Mouse (Mus musculus) heart, adult 2 months (tissue): ENCODE data around the gene Lama5. TPM values are rescaled to one million over a fixed set of nuclear protein-coding genes. Genes with fewer than 3 reads are reported as not detected.
A peak's percentile ranks its signal among the peaks of the same experiment; 100 is the strongest.

Experiments used
- DNase-seq, 2 experiments: peaks; one replicate each; pipeline ENCODE4 v3.0.0; 2021
- H3K27ac ChIP-seq: fragments of 200-600 bp; 2 replicates; pipeline ENCODE4 v1.8.1; 2022
- H3K27me3 ChIP-seq: fragments of 200-500 bp; 2 replicates; pipeline ENCODE4 v1.6.1; 2012; ENCODE audit warnings: mild to moderate bottlenecking, low read length, inconsistent platforms, mixed read lengths; ENCODE audit not compliant: control insufficient read depth, insufficient read depth
- H3K36me3 ChIP-seq: fragments of 200-500 bp; 2 replicates; pipeline ENCODE4 v1.6.1; 2012; ENCODE audit warnings: low read length, inconsistent platforms; ENCODE audit not compliant: control insufficient read depth, insufficient read depth
- H3K4me1 ChIP-seq: fragments of 200-500 bp; 2 replicates; pipeline ENCODE4 v1.6.1; 2011; ENCODE audit warnings: low read length; ENCODE audit not compliant: control insufficient read depth, insufficient read depth
- H3K4me3 ChIP-seq: fragments of 200-600 bp; 2 replicates; pipeline ENCODE4 v1.8.1; 2022
- H3K79me2 ChIP-seq: fragments of 200-500 bp; replicated peaks from 2 replicates; pipeline ENCODE4 v1.6.1; 2012; ENCODE audit warnings: mild to moderate bottlenecking, inconsistent platforms, low read length, moderate library complexity, mixed read lengths; ENCODE audit not compliant: control insufficient read depth, insufficient read depth
- H3K9ac ChIP-seq: fragments of 200-500 bp; 2 replicates; pipeline ENCODE4 v1.6.1; 2012; ENCODE audit warnings: low read depth, mild to moderate bottlenecking, control low read depth, inconsistent platforms, low read length, mixed read lengths
- CTCF ChIP-seq: fragments of 200-600 bp; IDR thresholded peaks from 2 replicates; pipeline ENCODE4 v1.8.1; 2022; ENCODE audit warnings: antibody characterized with exemption, mild to moderate bottlenecking, moderate library complexity
- EP300 ChIP-seq: fragments of 200-500 bp; IDR thresholded peaks from 2 replicates; pipeline ENCODE4 v1.6.1; 2011; ENCODE audit warnings: low read depth, low read length, control low read depth; ENCODE audit not compliant: insufficient read depth
- POLR2A ChIP-seq: fragments of 200-500 bp; IDR thresholded peaks from 2 replicates; pipeline ENCODE4 v1.6.1; 2011; ENCODE audit warnings: mild to moderate bottlenecking, low read depth, low read length, control low read depth; ENCODE audit not compliant: insufficient read depth
- WGBS: fragments of 180-500 bp; shearing (Covaris S2); methylation state at CpG from one replicate; pipeline ENCODE4 v1.1.7; 2018; 5-methylcytosine and 5-hydroxymethylcytosine counted together
- intact Hi-C: fragments of 180-260 bp; cut with DNase I; formaldehyde crosslinking; loops from one replicate; pipeline ENCODE4 v1.15.1; 2025
- long read RNA-seq: library from polyadenylated mRNA; stranded (forward); transcript quantifications from one replicate; pipeline ENCODE4 v2.0.0, GENCODE M21; 2021
- polyA plus RNA-seq: library from polyadenylated mRNA; depleted of rRNA; stranded (reverse); fragments of >200 nt; gene quantifications from 2 replicates; pipeline ENCODE4 v1.2.3, GENCODE M21; 2012; rRNA removed
- total RNA-seq, 2 experiments: library from RNA; stranded (reverse); gene quantifications; 2 replicates each; pipeline ENCODE4 v1.2.3; 2021

Gene Lama5
- total RNA-seq: 100 to 1,000 TPM in 1 of 2 experiments, 10 to 100 TPM in 1; 66.3 to 104 TPM
- polyA plus RNA-seq: 83.6 and 109 TPM in 2 replicates
- long read RNA-seq, partial matches to known transcripts: 34 of 38 reads
- long read RNA-seq, other reads (novel, unspliced or antisense): 4 of 38 reads

DNA sequence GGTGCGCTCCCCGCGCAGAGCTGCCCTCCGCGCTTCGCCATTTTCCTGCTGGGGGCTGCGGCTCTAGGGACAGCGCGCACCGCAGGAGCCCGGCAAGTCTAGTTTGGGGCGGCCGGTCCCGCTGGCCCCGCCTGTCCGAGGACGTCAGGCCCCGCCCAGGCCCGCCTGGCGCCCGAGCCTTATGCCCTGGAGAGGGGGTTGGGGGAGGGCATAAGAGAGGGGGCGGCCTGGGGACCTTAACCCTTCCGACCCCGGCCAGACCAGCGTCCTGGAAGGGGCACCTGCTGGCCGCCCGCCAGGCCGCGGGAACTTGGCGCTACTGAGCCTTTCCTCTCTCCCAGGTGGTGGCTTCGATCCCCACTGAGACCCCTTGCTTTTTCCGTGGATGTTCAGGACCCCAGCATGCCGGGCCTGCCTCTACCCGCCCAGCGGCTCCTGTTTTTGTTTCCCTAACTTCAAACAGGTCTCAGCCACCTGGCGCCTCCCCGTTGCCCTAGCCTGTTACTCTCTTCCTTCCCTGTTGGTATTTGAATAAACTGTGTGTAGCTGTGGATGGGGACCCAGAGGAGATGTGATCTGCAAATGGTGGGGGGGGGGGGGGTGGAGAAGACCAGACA, at the start of gene Lama5:
Gene Lama5 (minus strand): TSS at position 98 of the 617 bp plus-strand sequence.
- TF ChIP-seq EP300 (no peak), CTCF (no peak), POLR2A (peak; percentile 64; the same call in 1 of the 2 replicates)
- Histone ChIP-seq H3K4me1 (peaks cover 21% of the 10 kb centered on the region), H3K79me2 (no peaks in the 10 kb centered on the region; the same call in none of the 2 replicates), H3K27me3 (no peaks in the 10 kb centered on the region), H3K27ac (peak within 1 kb of the TSS; percentile 89), H3K36me3 (no peaks in the 10 kb centered on the region), H3K4me3 (peak within 1 kb of the TSS; percentile 82), H3K9ac (peak within 1 kb of the TSS; percentile 89)
- intact Hi-C loops: loop anchor here (2.0 kb wide), 2 partner anchors 17 to 25 kb away; no protein-coding TSS in a partner anchor
- DNase-seq: peak; percentile 85
- WGBS: 3% methylated on average over 33 of the region's 37 CpGs

DNA sequence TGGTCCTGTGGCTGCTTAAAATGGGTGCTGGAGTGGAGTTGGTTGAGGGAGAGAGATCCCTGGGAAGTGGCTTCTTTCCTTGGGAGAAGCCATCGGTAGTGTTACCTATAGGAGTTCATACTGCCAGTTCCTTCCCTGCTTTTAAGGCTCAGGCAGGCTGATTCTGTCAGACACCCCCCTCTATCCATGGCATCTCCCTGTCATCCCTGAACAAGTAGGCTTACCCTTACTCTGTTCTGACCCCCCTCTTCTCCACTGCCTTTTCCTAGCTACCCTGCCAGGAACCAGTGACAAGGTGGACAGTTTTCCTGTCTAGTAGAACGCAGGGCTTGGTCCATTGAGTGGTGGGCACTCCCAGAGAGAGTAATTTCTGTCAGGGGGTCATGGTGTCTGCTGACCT, 48.9 kb upstream of the Lama5 start:
- TF ChIP-seq POLR2A (no peak), EP300 (no peak), CTCF (no peak)
- Histone ChIP-seq H3K36me3 (no peaks in the 10 kb centered on the region), H3K27ac (no peak overlapping the region), H3K4me1 (peaks cover 19% of the 10 kb centered on the region), H3K27me3 (no peaks in the 10 kb centered on the region), H3K4me3 (no peak overlapping the region), H3K79me2 (peaks cover 5% of the 10 kb centered on the region), H3K9ac (no peak overlapping the region)
- 92% methylated on average over 2 of the region's 2 CpGs for WGBS
- DNase-seq: no peak
- intact Hi-C loops: no loop called here

DNA sequence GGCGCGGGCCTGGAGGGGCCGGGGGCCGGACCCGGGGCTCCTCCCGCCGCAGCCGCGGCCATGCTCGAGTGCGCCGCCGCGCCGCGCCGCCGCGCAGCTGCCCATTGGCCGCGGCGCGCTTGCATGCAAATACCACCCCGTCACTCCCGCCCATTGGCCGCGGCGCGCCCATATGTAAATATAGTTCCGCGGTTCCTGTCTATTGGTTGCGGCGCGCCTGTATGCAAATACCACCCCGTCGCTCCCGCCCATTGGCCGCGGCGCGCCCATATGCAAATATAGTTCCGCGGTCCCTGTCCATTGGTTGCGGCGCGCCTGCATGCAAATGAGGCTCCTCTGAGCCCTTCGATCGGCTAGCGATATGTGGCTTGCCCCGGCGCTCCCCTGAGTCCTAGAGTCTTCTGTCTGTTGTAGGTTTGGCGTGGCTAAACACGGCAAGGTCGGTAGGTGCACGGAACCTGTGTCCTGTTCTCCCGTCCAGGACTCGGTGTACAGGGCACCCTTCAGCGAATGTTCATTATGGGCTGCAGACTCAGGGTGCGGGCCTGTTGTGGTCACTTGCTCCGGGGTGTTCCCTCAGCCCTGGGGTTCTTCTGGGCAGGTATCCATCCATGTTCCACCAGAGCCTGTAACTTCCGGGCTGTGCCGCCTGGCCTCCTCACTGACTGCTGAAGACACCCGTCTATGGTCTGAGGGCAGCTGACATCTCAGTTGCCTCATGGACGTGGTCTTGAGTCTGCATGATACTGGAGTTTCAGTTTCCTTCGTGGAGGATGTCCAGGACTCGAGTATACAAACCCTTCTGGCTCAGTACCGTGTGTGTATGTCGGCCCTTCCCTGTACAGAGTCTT, 48.0 kb upstream of the Lama5 start, which contains the start of gene Cables2:
Gene Cables2 (minus strand): TSS at position 103 of the 851 bp plus-strand sequence.
- 3% methylated on average over 65 of the region's 68 CpGs for WGBS
- peak; percentile 92 to 96 for DNase-seq
- peaks cover 19% of the 10 kb centered on the region for H3K4me1 ChIP-seq
- intact Hi-C loops: no loop called here
- H3K4me3 ChIP-seq: peak within 1 kb of the TSS; percentile 71
- no peaks in the 10 kb centered on the region for H3K36me3 ChIP-seq
- no peaks in the 10 kb centered on the region for H3K27me3 ChIP-seq
- H3K9ac ChIP-seq: peak within 1 kb of the TSS; percentile 91
- H3K79me2 ChIP-seq: peaks cover 5% of the 10 kb centered on the region
- H3K27ac ChIP-seq: peak within 1 kb of the TSS; percentile 69
- no peak for TF ChIP-seq EP300
- peak; percentile 25; the same call in 1 of the 2 replicates for TF ChIP-seq POLR2A

- intact Hi-C loops: no loop called here
- H3K79me2 ChIP-seq: peaks cover 5% of the 10 kb centered on the region
- peak overlapping the region; percentile 71 for H3K4me3 ChIP-seq
- peaks cover 19% of the 10 kb centered on the region for H3K4me1 ChIP-seq
- WGBS: under 1% methylated on average over 37 of the region's 37 CpGs
- no peaks in the 10 kb centered on the region for H3K36me3 ChIP-seq
- H3K27me3 ChIP-seq: no peaks in the 10 kb centered on the region
- TF ChIP-seq CTCF: no peak
- no peak for TF ChIP-seq POLR2A
- TF ChIP-seq EP300: no peak
- H3K27ac ChIP-seq: peak overlapping the region; percentile 69
- no peak for DNase-seq
- H3K9ac ChIP-seq: peak overlapping the region; percentile 91
Measured at GRCm38 (mm10) chr2:180272884-180273321, 47.2 kb upstream of the Lama5 start.

GRCm38 (mm10) chr2:180271804-180272395, 46.2 kb upstream of the Lama5 start:
- Histone ChIP-seq H3K9ac (0 out of 2 replicates have a peak overlapping the region, but pooled peaks have one; percentile 3), H3K27me3 (no peaks in the 10 kb centered on the region), H3K4me1 (peaks cover 19% of the 10 kb centered on the region), H3K79me2 (peaks cover 5% of the 10 kb centered on the region), H3K4me3 (peak overlapping the region; percentile 71; the same call in 1 of the 2 replicates), H3K27ac (no peak overlapping the region), H3K36me3 (no peaks in the 10 kb centered on the region)
- no peak for DNase-seq
- no peak for TF ChIP-seq EP300
- TF ChIP-seq POLR2A: no peak
- TF ChIP-seq CTCF: no peak
- 65% methylated on average over 5 of the region's 5 CpGs for WGBS
- intact Hi-C loops: no loop called here
